Mouse (Mus musculus): ENCODE measurements around the gene Adamts3. TPM values are rescaled to one million over a fixed set of nuclear protein-coding genes. Genes with fewer than 3 reads are reported as not detected.
A peak's percentile ranks its signal among the peaks of the same experiment; 100 is the strongest.

Gene Adamts3
- polyA plus RNA-seq, 1 experiment from 2014 or later, result not detected

GRCm38 (mm10) chr5:89711116-89711859 is 171.8 kb downstream of the Adamts3 start:
- no peak for TF ChIP-seq CTCF (IDR thresholded peaks at IDR 0.05)
- no peak for DNase-seq (ENCODE audit: low read depth, low spot score)
- CTCF ChIA-PET, result no interaction called here
- in situ Hi-C loops (cut with MboI; ENCODE audit: low pct_unique_long_range_greater_than_20kb), result loop anchor here (10.0 kb wide), 1 partner anchor 484 kb away; no protein-coding TSS in a partner anchor
- peaks cover 5% of the 10 kb centered on the region for H3K27me3 ChIP-seq
- ATAC-seq, result no peak
- POLR2A ChIA-PET, result no interaction called here

- CTCF ChIA-PET, result no interaction called here
- TF ChIP-seq CTCF (IDR thresholded peaks at IDR 0.05), result no peak
- DNase-seq (ENCODE audit: low read depth, low spot score) (no peak), ATAC-seq (no peak)
- POLR2A ChIA-PET, result no interaction called here
- H3K27me3 ChIP-seq, result peaks cover 4% of the 10 kb centered on the region
- in situ Hi-C loops (cut with MboI; ENCODE audit: low pct_unique_long_range_greater_than_20kb), result no loop called here
Observed at GRCm38 (mm10) chr5:89709459-89709858, 173.7 kb downstream of the Adamts3 start.

- no peaks in the 10 kb centered on the region for H3K27me3 ChIP-seq
- DNase-seq (ENCODE audit: low read depth, low spot score), result no peak
- ATAC-seq, result no peak
- ChIA-PET POLR2A (no interaction called here), CTCF (no interaction called here)
- TF ChIP-seq CTCF (IDR thresholded peaks at IDR 0.05), result no peak
- in situ Hi-C loops (cut with MboI; ENCODE audit: low pct_unique_long_range_greater_than_20kb), result no loop called here
Observed at GRCm38 (mm10) chr5:89704264-89704663, 178.9 kb downstream of the Adamts3 start.

GRCm38 (mm10) chr5:89701241-89702007 is 181.7 kb downstream of the Adamts3 start:
- TF ChIP-seq CTCF (IDR thresholded peaks at IDR 0.05), result no peak
- in situ Hi-C loops (cut with MboI; ENCODE audit: low pct_unique_long_range_greater_than_20kb), result no loop called here
- no peaks in the 10 kb centered on the region for H3K27me3 ChIP-seq
- ChIA-PET POLR2A (no interaction called here), CTCF (no interaction called here)
- DNase-seq (ENCODE audit: low read depth, low spot score) (no peak), ATAC-seq (no peak)

DNA sequence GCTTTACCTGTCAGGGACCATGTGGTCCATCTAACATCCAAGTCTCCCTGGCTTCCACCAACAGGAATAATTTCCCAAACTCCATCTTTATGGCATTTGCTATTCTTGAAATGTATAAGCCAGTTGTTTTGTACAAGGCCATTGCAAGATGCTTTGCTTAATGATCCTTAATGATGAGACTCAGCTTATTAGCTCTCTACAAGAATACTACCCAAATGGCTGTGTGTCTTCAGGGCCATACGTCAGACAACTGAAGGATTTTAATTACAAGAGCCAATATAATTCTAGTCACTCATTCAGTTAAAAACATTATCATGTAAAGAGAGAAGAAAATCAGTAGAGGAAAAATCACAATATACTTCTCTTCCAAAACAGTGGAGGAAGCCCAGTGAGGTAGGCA is 195.3 kb downstream of the Adamts3 start:
- ATAC-seq, result no peak
- no peak for DNase-seq (ENCODE audit: low read depth, low spot score)
- no peak for TF ChIP-seq CTCF (IDR thresholded peaks at IDR 0.05)
- CTCF ChIA-PET, result no interaction called here
- in situ Hi-C loops (cut with MboI; ENCODE audit: low pct_unique_long_range_greater_than_20kb), result loop anchor here (10.0 kb wide), 1 partner anchor 273 kb away; no protein-coding TSS in a partner anchor
- peaks cover 4% of the 10 kb centered on the region for H3K27me3 ChIP-seq
- POLR2A ChIA-PET, result no interaction called here

DNA sequence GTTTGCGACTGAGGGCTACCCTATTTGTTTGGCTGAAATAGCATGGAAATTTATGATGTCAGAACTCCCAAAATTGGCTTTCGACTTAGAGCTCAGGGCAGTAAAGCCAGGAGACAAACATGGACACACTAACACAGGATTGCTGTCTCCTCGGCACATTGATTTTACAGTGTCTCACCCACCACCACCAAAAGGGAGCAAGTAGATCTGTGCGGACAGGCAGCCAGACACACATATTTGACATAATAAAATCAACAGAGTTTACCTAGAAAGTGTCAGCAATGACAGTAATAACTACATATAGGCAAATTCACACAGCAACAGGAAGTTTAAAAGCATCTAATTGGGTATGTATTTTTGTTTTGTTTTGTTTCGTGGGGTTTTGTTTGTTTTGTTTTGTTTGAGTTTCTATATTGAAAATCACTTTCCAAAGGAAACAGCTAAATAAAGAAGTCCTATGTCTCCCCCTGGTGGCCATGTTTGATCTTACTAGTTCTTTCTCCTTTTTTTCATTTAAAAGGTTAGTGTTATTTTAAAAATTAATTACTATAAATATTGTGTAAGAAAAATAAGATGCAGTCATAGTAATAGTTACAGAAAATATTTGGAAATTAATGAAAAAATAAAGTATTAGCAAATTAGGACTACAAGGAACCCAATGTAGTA is 203.1 kb downstream of the Adamts3 start:
- CTCF ChIA-PET, result interaction anchor here (0.8 to 2.8 kb wide), 8 partner anchors 28 to 259 kb away, joined by 3 to 23 read pairs (median 4); no protein-coding TSS in a partner anchor
- no peaks in the 10 kb centered on the region for H3K27me3 ChIP-seq
- no peak for DNase-seq (ENCODE audit: low read depth, low spot score)
- in situ Hi-C loops (cut with MboI; ENCODE audit: low pct_unique_long_range_greater_than_20kb), result loop anchor here (5.0 to 10.0 kb wide), 3 partner anchors 133 to 265 kb away; no protein-coding TSS in a partner anchor
- POLR2A ChIA-PET, result interaction anchor here (0.9 kb wide), 1 partner anchor 9 kb away, joined by 3 read pairs; no protein-coding TSS in a partner anchor
- peak; percentile 39 for TF ChIP-seq CTCF (IDR thresholded peaks at IDR 0.05)
- ATAC-seq, result no peak

DNA sequence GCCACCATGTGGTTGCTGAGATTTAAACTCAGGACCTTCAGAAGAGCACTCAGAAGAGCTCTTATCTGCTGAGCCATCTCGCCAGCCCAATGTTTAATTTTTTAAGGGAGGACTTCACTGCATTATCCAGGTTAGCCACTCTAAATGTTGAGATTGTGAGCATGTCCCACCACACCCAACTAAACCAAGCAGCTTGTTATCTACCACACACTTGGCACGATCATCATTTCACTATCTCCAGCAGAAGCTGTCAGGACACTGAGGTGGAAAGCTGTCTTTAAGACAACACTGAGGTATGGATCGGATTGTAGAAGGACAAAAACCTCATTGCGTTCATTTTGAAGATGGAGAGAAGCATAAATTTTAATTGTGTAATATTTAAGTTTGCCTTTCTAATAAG is 205.0 kb downstream of the Adamts3 start:
- no peak for ATAC-seq
- no peaks in the 10 kb centered on the region for H3K27me3 ChIP-seq
- ChIA-PET CTCF (interaction anchor here (1.0 to 2.8 kb wide), 3 partner anchors 16 to 234 kb away, joined by 3 to 23 read pairs (median 5); no protein-coding TSS in a partner anchor), POLR2A (no interaction called here)
- no peak for TF ChIP-seq CTCF (IDR thresholded peaks at IDR 0.05)
- no peak for DNase-seq (ENCODE audit: low read depth, low spot score)
- in situ Hi-C loops (cut with MboI; ENCODE audit: low pct_unique_long_range_greater_than_20kb), result loop anchor here (5.0 kb wide), 1 partner anchor 131 kb away; no protein-coding TSS in a partner anchor

- ChIA-PET CTCF (interaction anchor here (0.8 to 1.2 kb wide), 2 partner anchors 18 to 19 kb away, joined by 3 read pairs; no protein-coding TSS in a partner anchor), POLR2A (no interaction called here)
- no peaks in the 10 kb centered on the region for H3K27me3 ChIP-seq
- in situ Hi-C loops (cut with MboI; ENCODE audit: low pct_unique_long_range_greater_than_20kb), result no loop called here
- TF ChIP-seq CTCF (IDR thresholded peaks at IDR 0.05), result peak; percentile 24
- DNase-seq (ENCODE audit: low read depth, low spot score) (no peak), ATAC-seq (no peak)
Observed at GRCm38 (mm10) chr5:89674066-89674848, 208.9 kb downstream of the Adamts3 start.

- TF ChIP-seq CTCF (IDR thresholded peaks at IDR 0.05), result no peak
- in situ Hi-C loops (cut with MboI; ENCODE audit: low pct_unique_long_range_greater_than_20kb), result no loop called here
- CTCF ChIA-PET, result interaction anchor here (0.9 to 1.2 kb wide), 2 partner anchors 18 to 228 kb away, joined by 3 read pairs; no protein-coding TSS in a partner anchor
- no peaks in the 10 kb centered on the region for H3K27me3 ChIP-seq
- POLR2A ChIA-PET, result no interaction called here
- ATAC-seq (no peak), DNase-seq (ENCODE audit: low read depth, low spot score) (no peak)
Observed at GRCm38 (mm10) chr5:89672950-89673349, 210.2 kb downstream of the Adamts3 start.

- no peak for DNase-seq (ENCODE audit: low read depth, low spot score)
- no peak for ATAC-seq
- ChIA-PET CTCF (no interaction called here), POLR2A (no interaction called here)
- peaks cover 36% of the 10 kb centered on the region for H3K27me3 ChIP-seq
- in situ Hi-C loops (cut with MboI; ENCODE audit: low pct_unique_long_range_greater_than_20kb), result no loop called here
- no peak for TF ChIP-seq CTCF (IDR thresholded peaks at IDR 0.05)
Observed at GRCm38 (mm10) chr5:89654327-89654726, 228.8 kb downstream of the Adamts3 start.
